Mouse (Mus musculus) lung, adult 2 months (tissue): ENCODE results near the gene Igsf3.

Source experiments
- CTCF ChIP-seq: fragments of 200-500 bp; IDR thresholded peaks from 2 replicates; pipeline ENCODE4 v1.5.1; 2011; ENCODE audit warnings: mild to moderate bottlenecking, low read length, control low read depth; ENCODE audit not compliant: insufficient read depth
- POLR2A ChIP-seq: fragments of 200-500 bp; IDR thresholded peaks from 2 replicates; pipeline ENCODE4 v1.6.1; 2011; ENCODE audit warnings: low read depth, mild to moderate bottlenecking, control low read depth, low read length, borderline replicate concordance; ENCODE audit errors: extremely low read depth

DNA sequence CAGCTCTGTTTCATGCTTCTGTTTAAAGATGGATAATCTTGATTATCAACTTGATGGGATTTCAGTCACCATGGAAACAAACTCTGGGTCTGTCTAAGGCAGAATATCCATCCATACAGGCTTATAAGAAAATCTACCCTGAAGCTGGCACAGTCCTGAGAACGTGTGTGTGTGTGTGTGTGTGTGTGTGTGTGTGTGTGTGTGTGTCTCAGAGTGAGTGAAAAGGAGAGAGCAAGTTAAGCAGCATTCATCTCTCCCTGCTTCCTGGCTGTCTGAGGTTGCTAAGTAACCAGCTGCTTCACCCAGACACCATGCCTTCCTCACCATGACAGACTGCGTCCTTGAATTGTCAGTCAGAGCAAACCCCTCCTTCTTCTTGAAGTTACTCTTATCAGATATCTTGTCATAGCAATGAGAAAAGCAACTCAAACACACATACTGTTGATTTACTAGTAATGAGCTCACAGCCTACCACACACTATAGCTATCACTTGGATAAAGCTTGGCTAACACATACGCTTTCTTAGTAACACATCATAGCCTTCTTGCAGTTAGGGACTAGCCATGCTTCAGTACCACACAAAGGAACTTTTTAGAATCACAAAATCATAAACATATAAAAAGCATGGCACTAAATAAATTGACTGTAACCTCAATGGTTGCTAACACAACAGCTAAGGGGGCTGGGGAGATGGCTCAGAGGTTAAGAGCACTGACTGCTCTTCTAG is 106.5 kb downstream of the Igsf3 start:
- TF ChIP-seq CTCF, result no peak
- no peak for TF ChIP-seq POLR2A
